Mouse (Mus musculus) stomach, postnatal 0 days (tissue): ENCODE data around the gene Ngef. TPM values are rescaled to one million over a fixed set of nuclear protein-coding genes. Genes with fewer than 3 reads are reported as not detected.
A peak's percentile ranks its signal among the peaks of the same experiment; 100 is the strongest.

ENCODE experiments used
- ATAC-seq: fragments of 200-750 bp; cut with Nextera tagmentation; 2 replicates; pipeline ENCODE4 v1.8.0; 2017; ENCODE audit not compliant: low FRiP score, low TSS enrichment
- DNase-seq: peaks from one replicate; pipeline ENCODE4 v3.0.0-alpha.2; 2016; ENCODE audit warnings: low spot score
- H3K27ac ChIP-seq: fragments of 300-500 bp; sonication (generic); replicated peaks from 2 replicates; pipeline ENCODE4 v1.5.1; 2014; ENCODE audit warnings: mild to moderate bottlenecking, control low read depth
- H3K27me3 ChIP-seq: fragments of 300-500 bp; sonication (generic); 2 replicates; pipeline ENCODE4 v1.6.1; 2014; ENCODE audit warnings: low read length; ENCODE audit not compliant: control insufficient read depth, insufficient read depth
- H3K36me3 ChIP-seq: fragments of 300-500 bp; sonication (generic); 2 replicates; pipeline ENCODE4 v1.6.1; 2014; ENCODE audit warnings: low read length, mixed read lengths; ENCODE audit not compliant: control insufficient read depth, insufficient read depth
- H3K4me1 ChIP-seq: fragments of 300-500 bp; sonication (generic); replicated peaks from 2 replicates; pipeline ENCODE4 v1.6.1; 2014; ENCODE audit warnings: antibody characterized with exemption; ENCODE audit not compliant: control insufficient read depth, insufficient read depth
- H3K4me2 ChIP-seq: fragments of 300-500 bp; sonication (generic); replicated peaks from 2 replicates; pipeline ENCODE4 v1.6.1; 2014; ENCODE audit warnings: low read depth, mild to moderate bottlenecking, control low read depth, moderate library complexity
- H3K4me3 ChIP-seq: fragments of 300-500 bp; sonication (generic); 2 replicates; pipeline ENCODE4 v1.5.1; 2014; ENCODE audit warnings: low read depth, low read length, control low read depth
- H3K9ac ChIP-seq: fragments of 300-500 bp; sonication (generic); 2 replicates; pipeline ENCODE4 v1.6.1; 2014; ENCODE audit warnings: mild to moderate bottlenecking, low read length, control low read depth, mixed read lengths
- H3K9me3 ChIP-seq: fragments of 300-500 bp; sonication (generic); 2 replicates; pipeline ENCODE4 v1.6.1; 2016; ENCODE audit warnings: low read length; ENCODE audit not compliant: control insufficient read depth
- CTCF ChIP-seq: IDR thresholded peaks from 2 replicates; pipeline ENCODE4 v1.5.1; 2016; ENCODE audit warnings: antibody characterized with exemption, low read depth, mild to moderate bottlenecking, moderate library complexity
- EP300 ChIP-seq: optimal IDR thresholded peaks from 2 replicates; pipeline ENCODE3; 2016; ENCODE audit warnings: antibody characterized with exemption
- WGBS: fragments of 180-500 bp; shearing (Covaris S2); extraction: QIAGEN DNeasy Blood & Tissue Kit; methylation state at CpG from one replicate; pipeline ENCODE4 v1.1.7; 2014; 5-methylcytosine and 5-hydroxymethylcytosine counted together
- polyA plus RNA-seq: library from polyadenylated mRNA; unstranded; fragments of >200 nt; fragmentation: Nextera tagmentation; extraction: Ambion mirVana; gene quantifications from 2 replicates; pipeline ENCODE4 v1.2.1, GENCODE M21; 2015

Gene Ngef
- polyA plus RNA-seq, 1 experiment from 2014 or later: 8.7 TPM

GRCm38 (mm10) chr1:87578965-87579364 lies 5.3 kb upstream of the Ngef start:
- TF ChIP-seq CTCF (no peak), EP300 (no peak)

GRCm38 (mm10) chr1:87574785-87575184 lies 1.1 kb upstream of the Ngef start:
- Histone ChIP-seq H3K4me3 (no peak overlapping the region), H3K9me3 (no peaks in the 10 kb centered on the region), H3K27ac (peak overlapping the region; percentile 84), H3K36me3 (no peaks in the 10 kb centered on the region), H3K4me1 (0 out of 2 replicates have a peak, but pooled peaks cover 2% of the 10 kb centered on the region), H3K4me2 (peak overlapping the region; percentile 38; the same call in 1 of the 2 replicates), H3K9ac (no peak overlapping the region), H3K27me3 (no peaks in the 10 kb centered on the region)
- DNase-seq (peak; percentile 91), ATAC-seq (peak; percentile 90)
- TF ChIP-seq EP300: no peak
- no peak for TF ChIP-seq CTCF
- WGBS: 27% methylated on average over 7 of the region's 7 CpGs

More at GRCm38 (mm10) chr1:87578965-87579364, 5.3 kb upstream of the Ngef start:
- Histone ChIP-seq H3K36me3 (no peaks in the 10 kb centered on the region), H3K4me1 (0 out of 2 replicates have a peak, but pooled peaks cover 2% of the 10 kb centered on the region), H3K4me3 (no peak overlapping the region), H3K4me2 (no peak overlapping the region), H3K27ac (no peak overlapping the region), H3K9me3 (no peaks in the 10 kb centered on the region), H3K27me3 (no peaks in the 10 kb centered on the region), H3K9ac (no peak overlapping the region)
- no peak for ATAC-seq
- DNase-seq: no peak
- 87% methylated on average over 6 of the region's 6 CpGs for WGBS

GRCm38 (mm10) chr1:87574353-87574752 lies 683 bp upstream of the Ngef start:
- WGBS: 24% methylated on average over 6 of the region's 6 CpGs
- Histone ChIP-seq H3K36me3 (no peaks in the 10 kb centered on the region), H3K9ac (0 out of 2 replicates have a peak overlapping the region, but pooled peaks have one; percentile 14), H3K4me2 (peak overlapping the region; percentile 38; the same call in 1 of the 2 replicates), H3K27ac (peak overlapping the region; percentile 84), H3K27me3 (no peaks in the 10 kb centered on the region), H3K9me3 (no peaks in the 10 kb centered on the region), H3K4me1 (0 out of 2 replicates have a peak, but pooled peaks cover 2% of the 10 kb centered on the region), H3K4me3 (no peak overlapping the region)
- DNase-seq (peak; percentile 33), ATAC-seq (peak; percentile 32)
- TF ChIP-seq CTCF: no peak
- TF ChIP-seq EP300: no peak

- Histone ChIP-seq H3K4me1 (0 out of 2 replicates have a peak, but pooled peaks cover 2% of the 10 kb centered on the region), H3K4me3 (peak overlapping the region; percentile 18), H3K36me3 (no peaks in the 10 kb centered on the region), H3K27ac (peak overlapping the region; percentile 74), H3K9ac (peak overlapping the region; percentile 35; the same call in 1 of the 2 replicates), H3K27me3 (no peaks in the 10 kb centered on the region), H3K9me3 (no peaks in the 10 kb centered on the region), H3K4me2 (peak overlapping the region; percentile 47)
- DNase-seq (peak; percentile 22), ATAC-seq (no peak)
- no peak for TF ChIP-seq EP300
- TF ChIP-seq CTCF: no peak
- 37% methylated on average over 5 of the region's 5 CpGs for WGBS
These were observed 409 bp downstream of the Ngef start for GRCm38 (mm10) chr1:87573261-87573660.

GRCm38 (mm10) chr1:87568398-87568797 lies 5.3 kb downstream of the Ngef start:
- Histone ChIP-seq H3K4me3 (no peak overlapping the region), H3K4me2 (no peak overlapping the region), H3K9ac (no peak overlapping the region), H3K36me3 (no peaks in the 10 kb centered on the region), H3K9me3 (no peaks in the 10 kb centered on the region), H3K27ac (no peak overlapping the region), H3K4me1 (peaks cover 3% of the 10 kb centered on the region; the same call in 1 of the 2 replicates), H3K27me3 (no peaks in the 10 kb centered on the region)
- ATAC-seq (no peak), DNase-seq (peak; percentile 29)
- TF ChIP-seq CTCF (peak; percentile 63), EP300 (no peak)
- WGBS: 49% methylated on average over 6 of the region's 6 CpGs

GRCm38 (mm10) chr1:87565760-87566159 lies 7.9 kb downstream of the Ngef start:
- TF ChIP-seq CTCF (no peak), EP300 (no peak)
- DNase-seq (peak; percentile 40), ATAC-seq (peak; percentile 72; the same call in 1 of the 2 replicates)
- H3K27me3 ChIP-seq: no peaks in the 10 kb centered on the region
- H3K9ac ChIP-seq: no peak overlapping the region
- no peak overlapping the region for H3K27ac ChIP-seq
- peaks cover 3% of the 10 kb centered on the region; the same call in 1 of the 2 replicates for H3K4me1 ChIP-seq
- WGBS: 78% methylated on average over 8 of the region's 8 CpGs
- no peaks in the 10 kb centered on the region for H3K36me3 ChIP-seq
- H3K9me3 ChIP-seq: no peaks in the 10 kb centered on the region
- no peak overlapping the region for H3K4me2 ChIP-seq
- no peak overlapping the region for H3K4me3 ChIP-seq
